Mouse (Mus musculus) testis, postnatal 14 days (tissue): ENCODE data around the gene Smim6.

Experiments
- DNase-seq: peaks from one replicate; pipeline ENCODE4 v3.0.0; 2021; ENCODE audit warnings: low spot score

Gene Smim6

GRCm38 (mm10) chr11:115933747-115934110 lies 21.9 kb downstream of the Smim6 start:
- no peak for DNase-seq

GRCm38 (mm10) chr11:115939690-115940329 lies 28.0 kb downstream of the Smim6 start:
- DNase-seq, result no peak

- DNase-seq, result no peak
Measured at GRCm38 (mm10) chr11:115941980-115942379, 30.2 kb downstream of the Smim6 start.

GRCm38 (mm10) chr11:115945247-115945646 lies 33.4 kb downstream of the Smim6 start:
- no peak for DNase-seq

GRCm38 (mm10) chr11:115946221-115946828 lies 34.5 kb downstream of the Smim6 start:
- no peak for DNase-seq

GRCm38 (mm10) chr11:115948316-115948715 lies 36.5 kb downstream of the Smim6 start:
- no peak for DNase-seq

GRCm38 (mm10) chr11:115950719-115951118 lies 38.9 kb downstream of the Smim6 start:
- no peak for DNase-seq

GRCm38 (mm10) chr11:115954712-115955111 lies 42.9 kb downstream of the Smim6 start:
- DNase-seq, result no peak

- DNase-seq, result no peak
Measured at GRCm38 (mm10) chr11:115955195-115955858, 43.5 kb downstream of the Smim6 start.

GRCm38 (mm10) chr11:115956453-115956852 lies 44.6 kb downstream of the Smim6 start:
- DNase-seq, result no peak

- no peak for DNase-seq
Measured at GRCm38 (mm10) chr11:115957971-115958370, 46.2 kb downstream of the Smim6 start.

- DNase-seq, result no peak
Measured at GRCm38 (mm10) chr11:115959018-115959417, 47.2 kb downstream of the Smim6 start.

- DNase-seq, result no peak
Measured at GRCm38 (mm10) chr11:115962651-115963412, 51.0 kb downstream of the Smim6 start.
